Mouse (Mus musculus) c-Kit-negative CD71-positive TER-119-positive erythroid progenitor cells, embryonic 14.5 days (primary cell): Measurements from ENCODE around the gene Zfp830.

Source experiments
- DNase-seq: peaks from one replicate; pipeline ENCODE4 v3.0.0-alpha.2; 2013; ENCODE audit warnings: low read depth, low spot score

The Zfp830 gene

DNA sequence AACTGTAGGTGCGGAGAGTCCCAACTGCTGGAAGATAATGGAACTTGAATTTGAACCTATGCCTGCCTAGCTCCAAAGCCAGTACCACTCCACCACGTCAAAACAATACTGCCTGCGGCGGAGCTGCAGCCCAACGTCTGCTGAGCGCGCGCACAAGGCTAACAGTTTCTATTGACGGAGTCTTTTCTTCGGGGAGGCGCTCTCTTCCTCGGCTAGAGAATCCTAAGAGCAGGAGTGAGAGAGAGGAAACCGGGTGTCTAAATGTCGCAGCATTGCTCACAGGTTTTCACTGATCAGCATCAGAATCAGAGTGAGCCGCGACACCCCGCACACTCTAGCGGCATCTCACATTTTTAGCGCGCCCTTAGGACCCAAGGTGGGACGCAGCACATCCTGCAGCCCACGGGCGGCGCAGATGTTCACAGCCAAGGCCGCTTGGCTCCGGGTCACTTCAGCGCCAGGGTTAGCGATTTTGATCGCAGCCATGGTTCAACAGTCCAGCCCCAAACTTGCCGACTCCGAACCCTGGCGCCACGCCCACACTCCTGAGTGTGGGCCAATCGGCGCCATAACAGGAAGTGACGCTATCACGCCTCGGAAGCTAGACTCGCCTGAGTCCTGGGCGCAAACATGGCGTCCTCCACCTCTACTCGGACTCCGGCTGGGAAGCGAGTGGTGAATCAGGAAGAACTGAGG is at the start of gene Zfp830, which contains the start of gene Cct6b:
Gene Zfp830, plus strand, starts transcription at position 604 of the 696 bp plus-strand sequence.
Gene Cct6b, minus strand, starts transcription at position 580 of the 696 bp plus-strand sequence.
- DNase-seq: peak; percentile 90

DNA sequence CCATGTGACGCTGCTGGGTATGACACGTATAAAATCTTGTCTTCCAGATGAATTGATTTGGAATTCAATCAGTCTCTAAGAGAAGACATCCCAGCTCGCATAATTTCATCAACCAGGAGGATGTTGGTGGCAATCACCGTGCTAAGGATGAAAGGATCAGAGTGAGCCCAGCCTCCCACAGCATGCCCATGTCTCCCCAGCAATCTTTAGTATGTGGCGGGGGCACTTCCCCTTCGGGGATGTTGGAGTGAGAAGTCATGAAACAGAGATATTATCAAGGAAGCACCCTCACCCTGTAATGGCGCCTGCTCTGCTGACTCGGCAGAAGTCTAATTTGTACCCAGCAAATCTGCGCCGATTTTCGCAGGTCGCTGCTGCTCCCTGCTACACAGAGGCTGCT is 44.9 kb upstream of the Zfp830 start:
- no peak for DNase-seq

DNA sequence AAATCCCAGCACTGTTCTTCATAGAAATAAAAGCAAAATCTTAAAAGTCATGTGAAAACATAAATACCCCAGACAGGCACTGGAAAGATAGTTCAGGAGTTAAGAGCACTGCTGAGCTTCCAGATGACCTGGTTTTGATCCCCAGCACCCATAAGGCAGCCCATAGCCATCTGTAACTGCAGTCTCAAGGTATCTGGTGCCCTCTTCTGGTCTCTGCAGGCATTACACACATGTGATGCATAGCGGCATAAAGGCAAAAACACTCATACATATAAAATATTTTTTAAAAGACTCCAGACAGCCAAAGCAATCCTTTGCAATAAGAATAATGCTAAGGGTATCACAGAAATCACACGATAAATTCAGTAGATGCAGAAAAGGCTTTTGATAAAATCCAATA is 37.3 kb upstream of the Zfp830 start:
- no peak for DNase-seq

DNA sequence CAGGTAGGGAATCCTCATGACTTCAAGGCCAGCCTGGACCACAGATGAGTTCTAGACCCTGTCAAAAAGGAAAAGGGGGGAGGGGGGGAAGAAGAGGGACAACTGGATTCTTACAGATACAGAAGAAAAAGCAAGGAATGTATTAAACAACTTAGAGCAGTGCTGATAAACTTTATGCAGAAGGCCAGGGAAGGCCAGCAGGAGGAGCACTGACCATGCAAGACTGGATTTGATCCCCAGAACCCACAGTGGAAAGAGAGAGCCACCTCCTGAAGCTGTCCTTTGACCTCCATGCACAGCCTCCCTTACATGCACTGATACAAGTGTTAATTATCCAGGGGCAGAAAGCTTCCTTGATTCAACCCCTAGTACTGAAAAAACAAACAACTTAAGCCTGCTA is 29.9 kb upstream of the Zfp830 start:
- DNase-seq: no peak

DNA sequence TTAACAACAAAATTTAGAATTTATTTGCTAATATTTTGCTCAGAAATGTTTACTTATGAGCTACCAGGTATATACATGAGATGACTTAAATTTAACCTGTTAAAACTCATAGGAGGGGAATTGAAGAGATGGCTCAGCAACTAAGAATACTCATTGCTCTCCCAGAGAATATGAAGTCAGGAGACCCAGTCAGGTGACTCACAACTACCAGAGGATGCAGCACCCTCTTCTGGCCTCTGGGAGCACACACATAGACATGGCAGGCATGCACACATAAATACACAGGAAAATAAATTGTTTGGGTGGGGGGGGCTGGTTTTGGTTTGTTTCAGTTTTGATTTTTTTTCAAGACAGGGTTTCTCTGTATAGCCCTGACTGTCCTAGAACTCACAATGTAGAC is 25.1 kb upstream of the Zfp830 start:
- no peak for DNase-seq

DNA sequence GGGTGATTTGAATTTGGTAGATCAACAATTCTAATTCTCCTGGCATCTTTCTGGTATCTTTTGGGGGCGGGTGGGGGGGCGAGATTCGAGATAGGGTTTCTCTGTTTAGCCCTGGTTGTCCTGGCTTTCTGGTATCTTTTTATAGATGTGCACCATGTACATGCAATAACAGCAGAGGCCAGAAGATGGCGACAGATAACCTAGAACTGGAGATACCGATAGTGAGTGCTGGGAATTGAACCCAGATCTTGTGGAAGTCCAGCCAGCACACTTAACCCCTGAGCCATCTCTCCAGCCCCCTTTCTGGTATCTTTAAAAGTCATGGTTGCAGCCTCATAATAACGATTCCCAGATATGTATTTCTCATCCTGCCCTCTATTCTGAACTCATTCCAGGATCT is 18.0 kb upstream of the Zfp830 start:
- DNase-seq: peak; percentile 53

DNA sequence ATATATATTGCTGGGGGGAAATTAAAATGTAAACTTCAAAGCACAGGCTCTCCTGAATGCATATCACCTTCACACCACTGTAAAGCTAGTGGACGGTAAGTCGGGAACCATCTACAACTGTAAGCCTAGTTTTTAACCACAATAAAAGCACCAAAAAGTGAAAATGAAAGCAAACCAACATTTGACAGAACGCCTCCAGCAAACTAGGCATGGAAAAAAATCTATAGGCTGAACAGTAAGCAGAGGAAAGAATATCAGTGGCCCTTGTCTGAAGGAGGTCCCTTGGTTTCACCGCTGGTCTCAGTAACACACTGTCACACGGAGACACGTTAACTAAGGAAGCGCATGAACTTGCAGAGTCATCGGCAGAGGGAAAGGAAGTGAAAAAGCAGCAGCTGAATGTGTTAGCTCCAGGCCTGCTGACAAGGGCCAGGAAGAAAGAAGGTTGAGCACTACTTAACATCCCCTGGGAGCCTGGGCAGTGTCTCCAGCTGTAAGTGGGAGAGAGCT is 17.2 kb upstream of the Zfp830 start:
- DNase-seq: no peak

DNA sequence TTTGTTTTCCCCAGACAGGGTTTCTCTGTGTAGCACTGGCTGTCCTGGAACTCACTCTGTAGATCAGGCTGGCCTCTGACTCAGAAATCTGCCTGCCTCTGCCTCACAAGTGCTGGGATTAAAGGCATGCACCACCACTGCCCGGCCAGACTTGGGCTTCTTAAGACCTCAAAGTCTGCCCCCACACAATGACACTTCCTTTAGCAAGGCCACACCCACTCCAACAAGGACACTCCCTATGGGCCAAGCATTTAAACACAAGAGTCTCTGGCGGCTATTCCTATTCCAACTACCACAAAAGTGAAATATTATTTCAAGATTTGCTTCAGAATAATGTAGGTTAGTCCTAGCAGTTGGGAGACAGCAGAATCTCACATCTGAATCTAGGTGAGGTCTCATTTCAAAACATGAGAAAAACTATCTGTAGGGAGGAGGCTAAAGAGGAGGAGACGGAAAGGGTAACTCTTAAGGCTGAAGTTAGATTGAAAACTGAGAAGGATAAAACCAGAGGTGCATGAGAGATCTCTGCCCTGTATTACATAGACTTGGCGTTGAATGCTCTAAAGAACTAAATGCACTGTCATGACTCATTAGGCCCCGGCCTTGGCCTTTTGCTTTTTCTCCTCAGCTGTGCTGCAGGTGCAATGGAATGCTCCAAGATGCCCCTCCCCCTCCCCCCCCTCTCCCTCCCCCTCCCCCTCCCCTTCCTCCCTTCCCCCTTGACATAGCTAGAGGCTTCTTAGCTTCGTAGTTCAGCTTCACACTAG is 11.6 kb upstream of the Zfp830 start:
- no peak for DNase-seq

DNA sequence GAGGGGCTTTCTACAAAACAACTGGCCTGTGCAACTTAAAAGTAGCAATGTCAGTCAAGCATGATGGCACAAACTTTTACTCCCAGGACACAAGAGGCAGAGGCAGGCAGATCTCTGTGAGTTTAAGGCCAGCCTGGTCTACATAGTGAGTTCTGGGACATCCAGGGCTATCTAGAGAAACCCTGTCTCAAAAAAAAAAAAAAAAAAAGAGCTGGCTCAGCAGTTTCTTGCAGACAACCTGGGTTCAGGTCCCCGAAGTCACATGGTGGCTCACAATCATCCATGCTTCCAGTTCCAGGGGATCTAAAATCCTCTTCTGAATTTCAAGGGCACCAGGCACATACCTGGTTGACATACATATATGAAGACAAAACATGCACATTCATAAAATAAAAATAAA is 8.2 kb upstream of the Zfp830 start:
- DNase-seq: no peak

DNA sequence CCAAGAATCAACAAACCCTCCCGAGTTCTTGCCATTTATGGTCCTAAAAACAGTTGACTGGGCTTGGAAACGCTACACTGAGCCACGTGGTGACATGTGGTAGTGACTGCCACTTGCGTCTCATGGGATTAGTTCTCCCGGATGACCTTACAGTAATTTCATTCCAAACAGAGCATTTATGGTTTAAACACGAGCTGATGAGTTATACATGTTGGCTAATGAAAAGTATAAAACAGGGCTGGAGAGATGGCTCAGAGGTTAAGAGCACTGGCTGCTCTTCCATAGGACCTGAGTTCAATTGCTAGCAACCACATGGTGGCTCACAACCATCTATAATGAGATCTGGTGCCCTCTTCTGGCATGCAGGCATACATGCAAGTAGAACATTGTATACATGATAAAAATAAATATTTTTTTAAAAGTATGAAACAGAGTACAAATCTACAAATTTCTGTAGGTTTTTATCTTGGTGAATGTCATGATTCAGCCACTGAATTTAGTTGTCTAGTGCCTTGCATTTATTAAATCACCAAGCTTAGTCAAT is 1.8 kb upstream of the Zfp830 start:
- no peak for DNase-seq

DNA sequence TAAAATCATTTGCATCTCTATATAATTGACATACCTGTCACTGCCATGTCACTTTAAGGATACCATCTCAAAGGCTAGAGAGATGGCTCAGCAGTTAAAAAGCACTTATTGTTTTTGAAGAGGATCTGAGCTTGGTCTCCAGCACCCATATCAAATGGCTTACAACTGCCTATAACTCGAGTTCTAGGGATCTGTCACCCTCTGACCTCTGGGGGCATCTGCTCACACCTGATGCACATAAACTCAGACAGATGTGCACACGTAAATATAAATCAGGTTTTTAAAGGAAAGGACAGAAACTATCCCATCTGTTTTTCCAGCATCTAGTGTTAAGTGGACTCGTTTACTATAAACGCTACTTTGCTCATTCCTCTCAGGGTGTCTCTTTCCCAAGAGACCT is 884 bp upstream of the Zfp830 start:
- DNase-seq: no peak

DNA sequence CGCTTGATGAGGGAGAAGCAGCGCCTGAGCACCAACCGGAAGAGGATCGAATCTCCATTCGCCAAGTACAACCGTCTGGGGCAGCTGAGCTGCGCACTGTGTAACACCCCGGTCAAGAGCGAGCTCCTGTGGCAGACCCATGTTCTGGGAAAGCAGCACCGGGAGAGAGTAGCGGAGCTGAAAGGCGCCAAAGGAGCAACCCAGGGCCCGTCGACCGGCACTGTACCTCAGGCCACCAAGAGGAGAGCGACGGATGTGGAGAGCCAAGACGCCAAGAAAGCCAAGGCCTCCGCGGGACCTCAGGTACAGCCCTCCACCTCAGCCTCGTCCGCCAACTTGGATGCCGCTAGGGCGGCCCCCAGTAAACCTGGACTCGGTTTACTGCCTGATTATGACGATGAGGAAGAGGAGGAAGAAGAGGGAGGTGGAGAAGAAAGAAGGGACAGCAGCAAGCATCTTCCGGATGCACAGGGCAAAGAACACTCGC is 336 bp downstream of the Zfp830 start:
- no peak for DNase-seq

DNA sequence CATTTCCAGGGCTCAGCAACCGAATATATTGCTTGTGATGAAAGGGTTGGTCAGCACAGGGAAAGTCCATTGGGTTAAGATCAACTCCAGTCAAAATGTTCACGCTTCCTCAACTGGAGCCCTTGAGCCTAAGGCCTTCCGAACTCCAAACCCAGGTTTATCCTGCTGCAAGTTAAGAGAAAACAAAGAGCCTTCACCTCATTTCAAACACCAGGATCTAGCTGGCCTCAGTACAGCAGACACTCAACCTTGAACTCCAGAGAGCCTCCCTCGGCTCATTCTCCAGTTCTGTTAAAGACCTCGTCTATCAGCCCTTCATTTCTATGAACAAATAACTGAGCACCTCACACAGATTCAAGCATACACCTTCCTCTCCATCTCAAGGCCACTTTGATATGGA is 16.0 kb downstream of the Zfp830 start:
- no peak for DNase-seq

DNA sequence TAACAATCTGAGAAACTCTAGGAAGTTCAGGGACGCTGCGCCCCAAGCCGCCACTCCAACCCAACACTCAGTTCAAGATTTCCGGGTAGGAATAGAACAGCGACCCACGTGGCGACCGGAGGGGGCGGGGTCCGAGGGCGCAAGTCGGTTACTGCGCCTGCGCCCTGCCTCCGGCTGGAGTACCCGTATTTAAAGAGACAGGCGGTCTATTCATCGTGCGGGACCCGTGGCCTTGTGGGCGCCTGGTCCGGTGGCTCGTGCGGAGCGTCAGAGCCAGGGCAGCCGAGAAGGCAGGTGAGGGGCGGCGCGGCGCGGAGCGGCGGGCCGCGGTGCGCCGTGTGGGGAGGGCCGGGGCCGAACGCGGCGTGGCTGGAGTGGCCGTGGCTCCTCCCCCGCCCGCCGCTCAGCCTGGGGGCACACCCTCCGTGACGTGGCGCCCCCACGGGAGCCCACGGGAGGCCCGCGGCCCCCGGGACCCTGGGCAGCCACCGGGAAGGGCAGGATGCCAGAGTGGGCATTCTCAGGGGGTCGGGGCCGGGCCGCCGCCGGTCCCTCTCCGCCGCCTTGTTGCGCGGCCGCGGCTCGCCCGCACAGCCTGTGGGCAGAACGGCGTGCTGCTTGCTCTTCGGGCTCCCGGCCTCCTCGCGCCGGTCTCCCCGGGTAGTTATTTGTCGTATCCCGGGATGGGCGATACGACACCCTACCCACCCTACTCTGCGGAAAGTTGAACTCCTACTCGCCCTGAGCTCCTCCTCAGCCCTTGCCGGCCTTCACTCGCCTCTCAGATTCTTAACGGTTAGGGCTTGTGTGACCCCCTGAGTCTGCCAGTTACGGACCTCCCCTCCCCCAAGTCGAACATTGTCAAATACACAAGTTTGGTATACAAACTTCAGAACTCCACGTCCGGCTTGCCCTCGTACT is 17.1 kb downstream of the Zfp830 start, which contains the start of gene Lig3:
Gene Lig3, plus strand, starts transcription at position 126 of the 921 bp plus-strand sequence.
- peak; percentile 74 for DNase-seq

DNA sequence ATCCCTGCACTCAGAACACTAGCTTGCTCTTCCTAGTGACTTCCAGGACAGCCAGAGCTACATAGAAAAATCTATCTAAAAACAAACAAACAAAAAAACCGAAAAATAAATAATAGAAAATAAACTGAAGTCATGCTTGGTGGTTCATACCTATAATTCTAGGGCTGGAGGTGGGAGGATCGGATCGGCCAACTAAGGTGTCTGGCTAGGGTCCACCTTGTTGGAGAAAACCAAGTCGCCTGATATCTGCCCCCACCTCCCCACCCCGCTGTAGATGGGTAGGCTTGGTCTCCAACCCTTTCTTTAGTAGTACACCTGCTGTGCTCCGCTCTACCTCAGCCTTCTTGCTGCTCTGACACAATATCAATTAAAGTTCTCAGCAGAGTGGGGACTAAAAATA is 18.1 kb downstream of the Zfp830 start:
- DNase-seq: no peak

DNA sequence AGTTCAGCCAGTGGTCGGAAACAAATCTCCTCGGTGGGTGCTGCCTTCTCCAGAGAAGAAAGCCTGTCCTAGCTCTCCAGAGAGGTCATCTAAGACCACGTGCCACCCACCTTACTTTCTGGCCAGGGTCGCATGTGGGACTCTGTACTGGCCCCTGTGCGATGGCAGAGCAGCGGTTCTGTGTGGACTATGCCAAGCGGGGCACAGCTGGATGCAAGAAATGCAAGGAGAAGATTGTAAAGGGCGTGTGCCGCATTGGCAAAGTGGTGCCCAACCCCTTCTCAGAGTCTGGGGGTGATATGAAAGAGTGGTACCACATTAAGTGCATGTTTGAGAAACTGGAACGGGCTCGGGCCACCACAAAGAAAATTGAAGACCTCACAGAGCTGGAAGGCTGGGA is 19.3 kb downstream of the Zfp830 start:
- DNase-seq: no peak

DNA sequence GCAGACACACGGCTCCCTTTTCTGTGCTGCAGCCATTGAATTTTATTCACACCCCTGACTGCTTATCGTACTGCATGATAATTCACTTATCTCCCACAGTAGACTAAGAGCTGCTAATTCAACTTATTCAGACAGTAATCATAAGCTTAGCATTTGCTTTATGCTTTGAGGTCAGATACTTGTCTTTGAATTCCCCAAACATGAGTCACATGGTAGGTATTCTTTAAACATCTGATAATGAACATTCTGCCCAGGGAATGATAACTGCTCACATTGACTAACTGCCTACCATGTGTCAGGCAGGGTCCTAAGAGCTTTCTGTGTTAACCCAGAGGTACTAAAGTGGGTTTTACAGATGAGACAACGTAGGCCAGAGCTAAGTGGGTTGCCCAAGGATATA is 42.5 kb downstream of the Zfp830 start:
- no peak for DNase-seq

DNA sequence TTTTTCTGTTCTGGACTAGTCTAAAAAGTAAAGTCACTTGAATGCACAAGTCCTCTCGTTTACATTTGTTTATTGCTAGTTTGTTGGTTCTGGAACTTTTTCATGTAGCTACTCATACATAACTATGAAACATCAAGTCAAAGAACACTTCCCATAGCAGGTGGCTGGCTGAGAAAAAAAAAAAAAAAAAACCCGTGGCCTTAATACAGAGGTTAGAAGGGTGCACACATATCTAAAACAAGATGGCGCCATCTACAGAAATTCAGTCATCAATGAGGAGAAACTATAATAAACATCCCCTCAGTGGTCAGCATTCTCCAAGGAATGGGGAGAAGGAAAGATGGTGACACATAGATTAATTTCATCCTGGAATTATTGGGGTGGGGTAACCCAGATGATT is 43.2 kb downstream of the Zfp830 start:
- no peak for DNase-seq

DNA sequence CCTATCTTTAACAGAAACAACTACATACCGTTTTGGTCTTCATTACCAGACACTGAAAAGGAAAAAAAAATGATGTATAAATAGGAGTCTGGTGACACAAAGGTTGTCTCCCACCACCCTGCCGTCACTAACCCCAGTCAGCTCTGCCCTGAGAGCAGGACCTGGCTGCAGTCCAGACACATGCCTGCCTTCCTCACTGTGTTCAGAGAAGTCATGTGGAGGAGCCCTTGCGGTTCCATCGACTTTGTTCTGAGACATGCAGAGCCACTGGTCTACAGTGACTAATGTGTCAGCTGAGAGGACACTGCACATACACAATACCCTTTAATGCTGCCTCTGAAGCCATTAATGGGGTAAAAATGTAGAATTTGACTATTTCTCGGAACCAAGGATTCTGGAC is 44.3 kb downstream of the Zfp830 start:
- DNase-seq: no peak
